Mouse (Mus musculus): ENCODE results near the gene Fam174b. TPM values are rescaled to one million over a fixed set of nuclear protein-coding genes. Genes with fewer than 3 reads are reported as not detected.

Gene Fam174b
- total and polyA plus RNA-seq, 3 experiments, result 1.4 to 1.7 TPM; not detected in 1

DNA sequence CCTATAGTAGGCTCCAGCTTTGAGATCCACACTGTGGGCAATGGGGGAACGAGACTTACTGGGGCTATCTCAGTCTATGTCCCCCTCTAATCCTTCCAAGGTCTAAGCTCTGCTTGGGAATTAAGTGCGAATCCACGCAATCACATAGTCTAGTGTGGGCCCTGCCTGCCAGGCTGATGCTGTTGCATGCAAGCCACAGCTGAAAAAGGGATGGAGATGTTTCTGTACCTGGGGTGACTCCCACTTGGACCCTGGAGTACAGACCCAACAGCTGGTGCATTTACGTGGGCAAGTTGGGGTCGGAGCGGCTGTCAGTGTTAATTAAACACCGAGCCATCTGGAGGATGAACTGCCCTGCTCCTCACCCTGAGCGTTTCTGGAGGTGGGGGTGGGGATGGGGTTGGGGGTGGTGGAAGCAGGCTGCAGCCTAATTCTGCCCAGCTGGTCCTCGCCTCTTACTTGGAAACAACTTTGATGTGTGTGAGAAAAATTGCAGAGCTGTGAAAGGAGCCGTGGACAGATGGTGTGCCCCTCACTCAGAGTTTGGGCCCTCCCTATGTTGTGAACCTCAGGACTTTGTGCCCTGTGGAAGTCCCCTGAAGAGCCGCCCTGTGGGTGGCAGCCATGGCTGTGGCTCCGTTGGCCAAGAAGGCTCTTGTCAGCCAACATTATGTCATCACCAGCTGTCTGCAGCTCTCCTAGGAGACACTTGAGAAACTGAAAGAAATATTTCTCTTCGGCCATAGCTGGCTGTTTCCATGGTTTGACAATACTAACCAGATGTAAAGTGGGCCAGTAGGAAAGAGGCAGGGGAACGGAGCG lies 24.0 kb upstream of the Fam174b start:
- TF ChIP-seq MAX (IDR thresholded peaks at IDR 0.05; ENCODE audit: low read length), result no peak
- no peak for TF ChIP-seq NRF1 (IDR thresholded peaks at IDR 0.05; ENCODE audit: insufficient read depth, low read depth, low read length, poor library complexity, severe bottlenecking)
- no peak for TF ChIP-seq ZC3H11A (IDR thresholded peaks at IDR 0.05; ENCODE audit: low read depth, low read length)
- no peak for TF ChIP-seq CHD2 (IDR thresholded peaks at IDR 0.05; ENCODE audit: low read length)
- TF ChIP-seq ZMIZ1 (IDR thresholded peaks at IDR 0.05; ENCODE audit: low read depth, low read length), result no peak
- TF ChIP-seq MYC (IDR thresholded peaks at IDR 0.05; ENCODE audit: low read depth, low read length), result no peak
- no peak for TF ChIP-seq KAT2A (conservative IDR thresholded peaks at IDR 0.05; ENCODE audit: low read depth, low read length)
- TF ChIP-seq MEF2A (IDR thresholded peaks at IDR 0.05; ENCODE audit: extremely low read depth, insufficient replicate concordance, low read depth, low read length, poor library complexity, severe bottlenecking), result no peak
- no peak for TF ChIP-seq CTCF (IDR thresholded peaks at IDR 0.05 in 2 of 3, conservative IDR thresholded peaks at IDR 0.05 in 1 of 3; ENCODE audit: control insufficient read depth in 1 of 3, insufficient read depth in 1 of 3, low read depth in 2 of 3, low read length in 3 of 3, poor library complexity in 1 of 3, severe bottlenecking in 1 of 3)
- no peak for TF ChIP-seq BHLHE40 (IDR thresholded peaks at IDR 0.05; ENCODE audit: borderline replicate concordance, low read depth, low read length)
- no peak for TF ChIP-seq MAZ (IDR thresholded peaks at IDR 0.05; ENCODE audit: low read depth, low read length)
- TF ChIP-seq ZKSCAN1 (IDR thresholded peaks at IDR 0.05; ENCODE audit: low read depth, low read length), result no peak
- TF ChIP-seq RAD21 (IDR thresholded peaks at IDR 0.05; ENCODE audit: low read depth, low read length), result no peak
- TF ChIP-seq ELF1 (IDR thresholded peaks at IDR 0.05; ENCODE audit: low read depth, low read length), result no peak
- TF ChIP-seq JUND (IDR thresholded peaks at IDR 0.05; ENCODE audit: low read depth, low read length), result no peak
- no peak for TF ChIP-seq UBTF (IDR thresholded peaks at IDR 0.05; ENCODE audit: borderline replicate concordance, insufficient read depth, low read depth, low read length)
- TF ChIP-seq CHD1 (IDR thresholded peaks at IDR 0.05; ENCODE audit: low read depth, low read length), result no peak
- no peak for TF ChIP-seq SIN3A (IDR thresholded peaks at IDR 0.05; ENCODE audit: low read length)
- no peak for TF ChIP-seq POLR2AphosphoS5 (IDR thresholded peaks at IDR 0.05; ENCODE audit: borderline replicate concordance, low read depth, low read length)
- TF ChIP-seq USF2 (IDR thresholded peaks at IDR 0.05; ENCODE audit: borderline replicate concordance in 1 of 2, insufficient read depth in 1 of 2, low read depth in 1 of 2, low read length in 2 of 2), result no peak
- H3K4me1 ChIP-seq (ENCODE audit: control insufficient read depth in 1 of 2, insufficient read depth in 2 of 2, low read length in 2 of 2), result no peaks in the 10 kb centered on the region
- no peaks in the 10 kb centered on the region; a peak in 2 of 4 replicates for H3K27me3 ChIP-seq (ENCODE audit: control insufficient read depth in 1 of 2, insufficient read depth in 2 of 2, low read length in 2 of 2)
- no peak for DNase-seq (ENCODE audit: low read depth, low spot score)
- no peak overlapping the region for H3K27ac ChIP-seq (ENCODE audit: control insufficient read depth, low read depth, low read length)
- H3K4me3 ChIP-seq (ENCODE audit: control insufficient read depth in 1 of 2, insufficient read depth in 1 of 2, low read depth in 2 of 2, low read length in 2 of 2), result no peak overlapping the region
- H3K9me3 ChIP-seq (replicated peaks; ENCODE audit: insufficient read depth, low read length), result no peaks in the 10 kb centered on the region
- H3K36me3 ChIP-seq (ENCODE audit: control insufficient read depth in 1 of 2, insufficient read depth in 2 of 2, low read length in 2 of 2), result no peaks in the 10 kb centered on the region
- H3K79me2 ChIP-seq (ENCODE audit: control insufficient read depth, insufficient read depth, low read length, poor library complexity), result no peaks in the 10 kb centered on the region
- H3K9ac ChIP-seq (ENCODE audit: control insufficient read depth, low read depth, low read length, poor library complexity, severe bottlenecking), result no peak overlapping the region
